Mouse (Mus musculus) forebrain, embryonic 10.5 days (tissue): ENCODE measurements around the gene Sv2a. TPM values are rescaled to one million over a fixed set of nuclear protein-coding genes. Genes with fewer than 3 reads are reported as not detected.
"Not testable (repeated sequence)": the region's sequence is repeated elsewhere in the genome, so short reads cannot be mapped to it uniquely, and the experiment has no call there.

ENCODE experiments used
- DNase-seq: peaks from one replicate; pipeline ENCODE4 v3.0.0-alpha.2; 2017; ENCODE audit warnings: low spot score; ENCODE audit errors: extremely low spot score
- H3K27ac ChIP-seq: fragments of 300-500 bp; sonication (generic); 2 replicates; pipeline ENCODE4 v1.5.1; 2016; ENCODE audit warnings: mild to moderate bottlenecking
- H3K27me3 ChIP-seq: fragments of 300-500 bp; sonication (generic); 2 replicates; pipeline ENCODE4 v1.6.1; 2016; ENCODE audit warnings: mild to moderate bottlenecking; ENCODE audit not compliant: poor library complexity, severe bottlenecking
- H3K36me3 ChIP-seq: fragments of 300-500 bp; sonication (generic); replicated peaks from 2 replicates; pipeline ENCODE4 v1.6.1; 2016; ENCODE audit warnings: mild to moderate bottlenecking, moderate library complexity
- H3K4me1 ChIP-seq: fragments of 300-500 bp; sonication (generic); 2 replicates; pipeline ENCODE4 v1.6.1; 2016
- H3K4me3 ChIP-seq: fragments of 300-500 bp; sonication (generic); 2 replicates; pipeline ENCODE4 v1.5.1; 2016; ENCODE audit warnings: mild to moderate bottlenecking, moderate library complexity
- H3K9me3 ChIP-seq: fragments of 300-500 bp; sonication (generic); 2 replicates; pipeline ENCODE4 v1.6.1; 2016; ENCODE audit warnings: mild to moderate bottlenecking, moderate library complexity
- WGBS: fragments of 180-500 bp; shearing (Covaris S2); methylation state at CpG from one replicate; pipeline ENCODE4 v1.1.7; 2016; 5-methylcytosine and 5-hydroxymethylcytosine counted together
- polyA plus RNA-seq: library from polyadenylated mRNA; unstranded; fragments of >200 nt; fragmentation: Nextera tagmentation; extraction: Ambion mirVana; gene quantifications from 2 replicates; pipeline ENCODE4 v1.2.1, GENCODE M21; 2016

The Sv2a gene
- polyA plus RNA-seq, 1 experiment from 2014 or later, result 3.5 TPM

DNA sequence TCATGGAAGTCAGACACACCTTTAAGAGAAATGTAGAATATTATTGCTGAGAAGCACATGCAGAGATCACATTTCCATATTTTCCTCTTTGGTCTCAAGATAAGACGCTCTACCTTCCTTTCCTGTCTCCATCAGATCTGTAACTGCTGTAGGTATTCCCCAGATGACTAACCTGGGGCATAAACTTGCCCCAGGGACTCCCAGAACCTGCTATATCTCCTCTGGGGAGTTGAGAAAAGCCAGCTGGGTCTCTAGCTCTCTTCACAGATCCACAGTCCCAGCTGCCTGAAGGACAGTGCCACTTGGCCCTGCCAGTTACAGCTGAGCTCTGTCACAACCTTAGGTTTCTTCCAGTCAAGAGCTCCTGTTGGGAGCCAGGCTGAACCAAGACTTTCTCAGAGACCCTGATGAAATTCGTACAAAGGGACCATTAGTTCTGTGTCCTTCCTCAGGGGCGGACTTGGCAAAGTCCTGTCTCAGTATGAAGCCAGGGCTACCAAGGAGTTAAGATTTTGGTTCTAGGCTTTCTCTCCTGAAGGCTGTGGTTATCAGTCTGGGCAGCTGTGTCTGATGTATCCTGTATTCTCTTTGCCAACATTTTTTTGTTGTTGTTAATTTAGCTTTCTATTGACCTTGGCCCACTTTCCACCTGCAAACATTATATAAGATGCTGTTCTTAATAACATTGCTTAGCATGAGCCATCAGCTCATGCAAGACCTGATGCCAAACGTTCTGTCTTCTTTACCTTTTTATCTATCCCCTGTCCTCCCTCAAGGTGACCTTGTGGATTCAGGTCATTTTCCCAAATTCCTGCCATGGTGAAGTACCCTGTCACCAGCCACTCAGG is 50.2 kb downstream of the Sv2a start:
- Histone ChIP-seq H3K27ac (no peak overlapping the region), H3K9me3 (no peaks in the 10 kb centered on the region), H3K27me3 (no peaks in the 10 kb centered on the region), H3K4me1 (peaks cover 16% of the 10 kb centered on the region), H3K4me3 (no peak overlapping the region), H3K36me3 (no peaks in the 10 kb centered on the region)
- DNase-seq, result no peak
- WGBS, result 81% methylated on average over 4 of the region's 4 CpGs

DNA sequence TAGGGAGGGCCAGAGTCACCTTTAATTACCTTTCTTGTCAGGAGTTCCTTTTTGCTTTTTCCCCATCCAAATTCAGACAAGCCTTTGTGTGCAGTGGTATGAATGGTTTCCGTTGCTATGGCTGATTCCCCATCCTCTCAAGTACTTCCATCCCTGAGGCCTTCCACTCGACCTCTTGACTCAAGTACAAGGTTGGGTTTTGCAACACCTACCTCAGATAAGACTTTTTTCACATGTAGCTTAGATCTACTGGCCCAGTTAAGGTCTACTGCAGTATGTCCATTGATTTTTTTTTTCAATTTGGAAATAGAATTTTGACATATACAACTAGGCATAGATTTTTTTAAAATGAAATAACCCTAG is 50.8 kb downstream of the Sv2a start:
- no peak for DNase-seq

GRCm38 (mm10) chr3:96234914-96235313 is 54.0 kb downstream of the Sv2a start:
- H3K36me3 ChIP-seq, result no peaks in the 10 kb centered on the region
- peaks cover 18% of the 10 kb centered on the region for H3K4me1 ChIP-seq
- no peak overlapping the region for H3K27ac ChIP-seq
- WGBS, result 96% methylated on average over 2 of the region's 2 CpGs
- no peaks in the 10 kb centered on the region for H3K27me3 ChIP-seq
- H3K9me3 ChIP-seq, result no peaks in the 10 kb centered on the region
- H3K4me3 ChIP-seq, result no peak overlapping the region
- no peak for DNase-seq

More for the DNA sequence above, 50.8 kb downstream of the Sv2a start:
- no peak overlapping the region for H3K27ac ChIP-seq
- no peaks in the 10 kb centered on the region for H3K27me3 ChIP-seq
- no peaks in the 10 kb centered on the region for H3K9me3 ChIP-seq
- H3K4me3 ChIP-seq, result no peak overlapping the region
- H3K4me1 ChIP-seq, result peaks cover 13% of the 10 kb centered on the region
- H3K36me3 ChIP-seq, result no peaks in the 10 kb centered on the region
- WGBS, result 69% methylated on average over 2 of the region's 2 CpGs

DNA sequence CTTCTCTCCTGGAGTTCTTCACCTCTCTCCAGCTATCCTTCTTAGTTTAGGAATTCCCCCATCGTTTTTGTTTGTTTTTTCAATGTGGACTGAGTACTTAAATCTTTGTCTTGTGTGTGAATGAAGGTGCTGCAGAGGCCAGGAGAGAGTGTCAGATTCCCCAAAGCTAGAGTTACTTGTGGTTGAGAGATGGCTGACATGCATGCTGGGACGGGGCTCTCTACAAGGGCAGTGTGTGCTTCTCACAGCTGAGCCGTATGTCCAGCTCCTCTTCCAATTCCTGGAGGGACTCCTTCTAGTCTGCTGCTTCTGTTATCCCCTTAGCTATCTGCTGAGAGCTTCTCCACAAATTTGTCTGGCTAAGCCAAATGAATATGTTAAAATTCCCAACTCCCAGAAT is 54.9 kb downstream of the Sv2a start:
- Histone ChIP-seq H3K36me3 (no peaks in the 10 kb centered on the region), H3K4me3 (no peak overlapping the region), H3K27ac (0 out of 2 replicates have a peak overlapping the region, but pooled peaks have one; percentile 26), H3K27me3 (no peaks in the 10 kb centered on the region), H3K9me3 (no peaks in the 10 kb centered on the region), H3K4me1 (peaks cover 22% of the 10 kb centered on the region)
- no peak for DNase-seq
- 68% methylated on average over 3 of the region's 3 CpGs for WGBS

DNA sequence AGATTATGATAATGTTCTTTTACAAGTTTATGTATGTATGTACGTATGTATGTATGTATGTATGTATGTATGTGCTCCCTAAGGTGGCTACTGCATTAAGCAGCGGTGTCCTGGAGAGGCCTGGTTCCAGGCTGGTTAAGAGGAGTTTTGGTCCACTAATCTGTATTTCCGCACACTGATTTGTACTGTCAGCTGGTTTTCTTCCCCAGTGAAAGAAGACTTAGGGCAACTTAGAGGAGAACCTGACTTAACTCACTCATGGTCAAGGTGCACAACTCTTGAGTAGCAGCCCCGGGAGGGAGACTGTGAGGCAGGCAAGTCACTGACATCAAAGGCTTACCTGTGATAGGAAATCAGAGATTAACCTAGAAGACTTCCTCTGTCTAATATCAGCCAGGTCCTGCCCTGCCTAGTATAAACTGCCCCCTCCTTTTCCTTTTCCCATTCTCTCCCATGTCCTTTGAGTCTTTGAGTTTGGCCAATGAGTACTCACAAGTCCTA is 55.9 kb downstream of the Sv2a start:
- H3K36me3 ChIP-seq, result no peaks in the 10 kb centered on the region
- DNase-seq, result peak; percentile 38
- H3K9me3 ChIP-seq, result no peaks in the 10 kb centered on the region
- H3K4me3 ChIP-seq, result peak overlapping the region; percentile 59
- WGBS, result 86% methylated on average over 4 of the region's 4 CpGs
- no peaks in the 10 kb centered on the region for H3K27me3 ChIP-seq
- peak overlapping the region; percentile 93 for H3K27ac ChIP-seq
- H3K4me1 ChIP-seq, result peaks cover 28% of the 10 kb centered on the region

- H3K27me3 ChIP-seq, result no peaks in the 10 kb centered on the region
- H3K4me1 ChIP-seq, result peaks cover 29% of the 10 kb centered on the region
- peak overlapping the region; percentile 93 for H3K27ac ChIP-seq
- H3K9me3 ChIP-seq, result no peaks in the 10 kb centered on the region
- 31% methylated on average over 7 of the region's 7 CpGs for WGBS
- no peaks in the 10 kb centered on the region for H3K36me3 ChIP-seq
- DNase-seq, result peak; percentile 44
- H3K4me3 ChIP-seq, result peak overlapping the region; percentile 59
Measured at GRCm38 (mm10) chr3:96237335-96237903, 56.5 kb downstream of the Sv2a start.

DNA sequence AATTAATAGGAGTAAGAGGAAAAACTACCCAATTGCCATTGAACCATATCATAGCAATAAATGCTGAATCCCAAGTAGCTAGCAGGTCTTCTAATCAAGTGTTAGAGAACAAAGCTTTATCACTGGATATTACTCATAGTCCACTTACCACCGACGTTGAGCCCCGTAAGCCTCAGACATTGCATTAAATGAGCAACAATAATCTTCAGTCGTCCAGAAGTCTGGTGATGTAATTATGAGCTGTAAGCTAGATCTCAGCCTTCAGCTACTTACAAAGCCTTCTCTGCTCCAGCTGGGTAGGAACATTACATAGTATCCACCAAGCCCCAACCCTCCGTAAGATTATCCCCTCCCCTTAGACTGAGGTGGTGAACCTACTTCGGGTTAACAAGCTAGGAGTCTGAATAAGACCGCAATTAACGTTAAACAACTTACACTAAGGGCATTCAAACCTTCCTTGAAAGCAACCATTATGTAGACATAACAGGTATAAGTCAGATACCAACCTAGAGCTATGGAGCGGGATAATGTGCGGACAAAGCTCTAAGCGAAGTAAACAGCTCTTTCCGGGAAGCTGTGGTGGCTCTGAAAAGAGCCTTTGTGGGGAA is 57.1 kb downstream of the Sv2a start:
- Histone ChIP-seq H3K9me3 (no peaks in the 10 kb centered on the region), H3K27ac (peak overlapping the region; percentile 93), H3K4me1 (peaks cover 34% of the 10 kb centered on the region), H3K4me3 (peak overlapping the region; percentile 59), H3K27me3 (no peaks in the 10 kb centered on the region), H3K36me3 (no peaks in the 10 kb centered on the region)
- peak; percentile 52 for DNase-seq
- WGBS, result 1% methylated on average over 12 of the region's 12 CpGs

DNA sequence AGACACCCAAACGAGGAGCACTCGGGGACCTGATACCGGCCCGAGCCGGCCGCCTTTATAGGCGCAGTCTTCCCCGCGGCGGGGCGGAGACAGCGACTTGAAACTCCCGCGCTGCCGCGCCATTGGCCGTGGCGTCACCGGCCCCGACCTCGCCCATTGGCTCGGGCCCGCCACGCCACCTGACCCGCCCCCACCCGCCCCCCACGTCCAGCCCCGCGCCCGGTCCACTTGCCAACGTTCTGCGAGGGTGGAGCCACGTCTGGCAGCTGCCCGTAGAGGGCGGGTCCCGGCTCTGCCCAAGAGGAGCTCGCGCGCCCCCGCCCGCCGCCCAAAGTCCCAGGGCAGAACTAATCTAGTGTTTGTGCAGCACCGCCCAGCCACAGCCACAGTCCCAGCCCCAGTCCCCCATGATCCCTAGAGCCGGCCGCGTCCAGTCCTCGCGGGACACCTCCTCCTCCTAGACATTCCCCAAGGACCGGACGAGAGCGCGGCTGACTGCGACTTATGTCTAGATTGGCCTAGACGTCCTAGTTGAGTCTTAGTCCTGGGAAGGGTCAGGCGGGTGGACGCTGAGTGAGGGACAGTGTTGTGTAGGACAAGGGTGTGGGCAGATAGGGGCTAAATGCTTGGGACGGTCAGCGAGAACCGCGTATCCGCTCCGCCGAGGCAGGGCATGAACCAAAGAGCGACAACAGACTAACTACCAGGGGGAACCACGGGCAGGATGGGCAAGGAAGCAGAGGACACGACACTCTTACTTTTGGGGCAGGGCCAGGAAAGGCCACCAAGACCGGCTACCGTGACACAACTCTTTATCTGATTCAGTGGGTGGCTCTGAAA is 58.2 kb downstream of the Sv2a start, which contains the start of gene Hist2h3c2:
TSS of gene Hist2h3c2 (minus strand) at position 174 of the 840 bp plus-strand sequence.
- 0% methylated on average over 25 of the region's 68 CpGs for WGBS
- not testable (repeated sequence) for H3K27me3 ChIP-seq, DNase-seq, H3K36me3 ChIP-seq, H3K9me3 ChIP-seq
- Histone ChIP-seq H3K4me3 (peak within 1 kb of the TSS; percentile 59), H3K4me1 (peaks cover 46% of the 10 kb centered on the region), H3K27ac (peak within 1 kb of the TSS; percentile 93)

DNA sequence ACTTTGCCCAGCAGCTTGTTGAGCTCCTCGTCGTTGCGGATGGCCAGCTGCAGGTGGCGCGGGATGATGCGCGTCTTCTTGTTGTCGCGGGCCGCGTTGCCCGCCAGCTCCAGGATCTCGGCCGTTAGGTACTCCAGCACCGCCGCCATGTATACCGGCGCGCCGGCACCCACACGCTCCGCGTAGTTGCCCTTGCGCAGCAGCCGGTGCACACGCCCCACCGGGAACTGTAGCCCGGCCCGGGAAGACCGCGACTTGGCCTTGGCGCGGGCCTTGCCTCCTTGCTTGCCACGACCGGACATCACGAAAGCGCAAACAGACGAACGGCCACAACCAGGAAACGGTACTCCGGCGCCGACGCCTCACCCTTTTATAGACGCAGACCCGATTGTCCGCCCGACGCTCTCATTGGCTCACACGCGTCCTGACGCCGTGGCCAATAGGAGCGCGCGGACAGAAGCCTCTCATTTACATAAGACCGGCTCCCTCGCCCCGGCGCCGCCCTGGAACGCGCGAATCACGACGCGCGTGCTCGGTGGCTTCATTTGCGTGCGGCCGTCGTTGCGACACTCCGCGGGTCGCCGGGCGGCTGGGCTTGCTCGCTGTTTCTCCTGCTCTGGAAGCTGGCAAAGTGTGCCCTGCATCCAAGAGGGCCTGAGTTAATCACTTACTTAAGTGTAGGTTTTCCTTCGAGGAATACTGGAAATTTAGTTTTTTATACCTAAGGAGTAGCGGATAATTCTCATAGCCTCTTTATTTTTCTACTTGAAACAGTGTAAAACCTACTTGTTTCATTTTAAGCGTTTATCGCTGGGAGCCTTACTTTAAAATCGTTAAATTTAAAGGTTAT is 59.2 kb downstream of the Sv2a start, which contains the start of gene Hist2h2aa2:
TSS of gene Hist2h2aa2 (minus strand) at position 328 of the 850 bp plus-strand sequence.
- 4% methylated on average over 39 of the region's 85 CpGs for WGBS
- peaks cover 55% of the 10 kb centered on the region for H3K4me1 ChIP-seq
- H3K27ac ChIP-seq, result peak within 1 kb of the TSS; percentile 99
- not testable (repeated sequence) for H3K27me3 ChIP-seq, H3K9me3 ChIP-seq, H3K36me3 ChIP-seq
- peak within 1 kb of the TSS; percentile 43 for H3K4me3 ChIP-seq
- DNase-seq, result peak; percentile 71

DNA sequence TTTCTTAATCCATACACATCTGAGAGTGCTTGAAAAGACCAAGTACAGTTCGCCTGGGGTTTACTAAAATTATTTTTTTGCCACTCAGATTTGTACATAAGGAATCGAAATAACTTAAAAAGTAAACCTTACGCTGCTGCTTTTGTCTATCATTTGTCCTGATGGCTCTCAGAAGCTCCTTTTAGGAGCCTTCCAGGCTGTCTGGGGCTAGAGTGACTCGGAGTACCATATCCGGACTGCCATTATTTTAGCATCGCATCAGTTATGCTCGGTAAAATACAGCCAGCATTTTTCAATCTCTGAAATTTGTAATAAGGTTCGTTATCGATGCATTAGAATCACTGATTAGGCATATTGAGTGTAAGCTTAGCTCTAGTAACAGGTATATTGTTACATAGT is 59.8 kb downstream of the Sv2a start:
- peak overlapping the region; percentile 39 for H3K4me3 ChIP-seq
- no peaks in the 10 kb centered on the region for H3K36me3 ChIP-seq
- peaks cover 55% of the 10 kb centered on the region for H3K4me1 ChIP-seq
- DNase-seq, result no peak
- H3K27me3 ChIP-seq, result no peaks in the 10 kb centered on the region
- WGBS, result 80% methylated on average over 9 of the region's 9 CpGs
- H3K27ac ChIP-seq, result peak overlapping the region; percentile 99
- no peaks in the 10 kb centered on the region for H3K9me3 ChIP-seq

- DNase-seq, result no peak
- Histone ChIP-seq H3K4me1 (peaks cover 54% of the 10 kb centered on the region), H3K27me3 (no peaks in the 10 kb centered on the region), H3K9me3 (no peaks in the 10 kb centered on the region), H3K4me3 (peak overlapping the region; percentile 60; the same call in 1 of the 2 replicates), H3K27ac (peak overlapping the region; percentile 99), H3K36me3 (no peaks in the 10 kb centered on the region)
- WGBS, result 84% methylated on average over 7 of the region's 7 CpGs
Measured at GRCm38 (mm10) chr3:96243921-96244572, 63.1 kb downstream of the Sv2a start.
